23 mouse cellular contexts compared by ENCODE assay signal in genomic region chr2:18558133-18558532, GRCm38 (mm10).
A peak's percentile ranks its signal among the peaks of the same experiment; 100 is the strongest.
DNase-seq lines count a peak whose midpoint lies in the region; ATAC-seq lines count a peak whose summit lies in the region.
"Had no signal": no experiment of that assay in that cellular context is flagged by ENCODE, and none has a peak within 500 bp of the region (broad histone marks: within the 10 kb centered on the region; RNA-seq: fewer than 3 reads in every experiment).

No protein-coding gene starts in this region.

- peak; percentile 75 for ATAC-seq in hindbrain, embryonic 11.5 days (ENCODE audit: low FRiP score)
- ATAC-seq in neural tube, embryonic 12.5 days (ENCODE audit: low FRiP score, low read depth): peak; percentile 68; the same call in 1 of the 2 replicates
- ATAC-seq in intestine, embryonic 16.5 days: no peak
- ATAC-seq: CD4-positive, CD25-positive, alpha-beta regulatory T cell, adult 4 months; forebrain, embryonic 13.5 days; forebrain, embryonic 16.5 days; hindbrain, postnatal 0 days; inflammation-experienced regulatory T-cells, adult 6 months had no signal

- no peak overlapping the region for H3K4me2 ChIP-seq in hindbrain, embryonic 11.5 days (replicated peaks; ENCODE audit: low read depth, low read length)
- H3K4me2 ChIP-seq in neural tube, embryonic 12.5 days (replicated peaks): no peak overlapping the region
- H3K4me2 ChIP-seq in intestine, embryonic 16.5 days (ENCODE audit: low read depth, low read length): no peak overlapping the region
- H3K4me2 ChIP-seq: forebrain, embryonic 13.5 days; heart, embryonic 11.5 days; hindbrain, embryonic 14.5 days had no signal

- no peaks in the 10 kb centered on the region for H3K36me3 ChIP-seq in hindbrain, embryonic 11.5 days (ENCODE audit: control insufficient read depth, insufficient read depth, low read length)
- no peaks in the 10 kb centered on the region for H3K36me3 ChIP-seq in hindbrain, embryonic 10.5 days
- no peaks in the 10 kb centered on the region for H3K36me3 ChIP-seq in neural tube, embryonic 12.5 days
- no peaks in the 10 kb centered on the region for H3K36me3 ChIP-seq in intestine, embryonic 16.5 days (ENCODE audit: control insufficient read depth, insufficient read depth, low read length)
- H3K36me3 ChIP-seq: forebrain, embryonic 10.5 days had no signal

- WGBS in hindbrain, embryonic 11.5 days: 36% methylated on average over 4 of the region's 4 CpGs
- 39% methylated on average over 4 of the region's 4 CpGs for WGBS in hindbrain, embryonic 10.5 days
- 13% methylated on average over 4 of the region's 4 CpGs for WGBS in neural tube, embryonic 12.5 days
- WGBS in intestine, embryonic 16.5 days: 28% methylated on average over 4 of the region's 4 CpGs

- no peak overlapping the region for H3K9ac ChIP-seq in hindbrain, embryonic 11.5 days (ENCODE audit: low read depth, low read length)
- H3K9ac ChIP-seq in neural tube, embryonic 12.5 days: no peak overlapping the region
- H3K9ac ChIP-seq in intestine, embryonic 16.5 days (ENCODE audit: low read depth, low read length): no peak overlapping the region
- H3K9ac ChIP-seq: forebrain, embryonic 13.5 days; hindbrain, embryonic 14.5 days had no signal

- DNase-seq in hindbrain, embryonic 11.5 days (ENCODE audit: low spot score): peak; percentile 17
- no peak for DNase-seq in hindbrain, embryonic 10.5 days (ENCODE audit: low spot score)
- DNase-seq in neural tube, embryonic 10.5 days (ENCODE audit: extremely low spot score, low spot score): no peak
- DNase-seq in forelimb bud, embryonic 11.5 days (ENCODE audit: low read depth, low spot score): peak; percentile 26
- DNase-seq: adrenal gland, adult 2 months; adrenal gland, postnatal 14 days; cerebellum, adult 11-12 months; cerebellum, adult 8-10 months; cerebellum, postnatal 10 days; cerebellum, postnatal 36 days; gastrocnemius, adult 2 months; gastrocnemius, postnatal 14 days; heart, adult 11 months had no signal

- no peak overlapping the region for H3K27ac ChIP-seq in hindbrain, embryonic 11.5 days (ENCODE audit: low read depth, low read length)
- H3K27ac ChIP-seq in hindbrain, embryonic 10.5 days: no peak overlapping the region
- H3K27ac ChIP-seq in neural tube, embryonic 12.5 days: no peak overlapping the region
- H3K27ac ChIP-seq in intestine, embryonic 16.5 days (ENCODE audit: low read length): no peak overlapping the region
- H3K27ac ChIP-seq: forebrain, embryonic 10.5 days; forebrain, embryonic 13.5 days; gastrocnemius, adult 2 months; hindbrain, embryonic 14.5 days; hindbrain, postnatal 0 days had no signal

- H3K27me3 ChIP-seq in hindbrain, embryonic 11.5 days (ENCODE audit: control insufficient read depth, insufficient read depth, low read length): no peaks in the 10 kb centered on the region
- H3K27me3 ChIP-seq in hindbrain, embryonic 10.5 days (ENCODE audit: insufficient read depth, poor library complexity, severe bottlenecking): no peaks in the 10 kb centered on the region
- H3K27me3 ChIP-seq in neural tube, embryonic 12.5 days (replicated peaks): no peaks in the 10 kb centered on the region
- H3K27me3 ChIP-seq in intestine, embryonic 16.5 days (replicated peaks; ENCODE audit: control insufficient read depth, insufficient read depth, low read length): no peaks in the 10 kb centered on the region
- H3K27me3 ChIP-seq: forebrain, embryonic 13.5 days had no signal

- H3K9me3 ChIP-seq in hindbrain, embryonic 11.5 days (ENCODE audit: control insufficient read depth, low read length): no peaks in the 10 kb centered on the region
- H3K9me3 ChIP-seq in hindbrain, embryonic 10.5 days: no peaks in the 10 kb centered on the region
- H3K9me3 ChIP-seq in neural tube, embryonic 12.5 days: no peaks in the 10 kb centered on the region
- H3K9me3 ChIP-seq in intestine, embryonic 16.5 days (ENCODE audit: control insufficient read depth, low read length): no peaks in the 10 kb centered on the region
- H3K9me3 ChIP-seq: forebrain, embryonic 10.5 days; forebrain, embryonic 13.5 days had no signal

- no peak overlapping the region for H3K4me3 ChIP-seq in hindbrain, embryonic 11.5 days (ENCODE audit: low read depth, low read length)
- H3K4me3 ChIP-seq in hindbrain, embryonic 10.5 days: no peak overlapping the region
- H3K4me3 ChIP-seq in neural tube, embryonic 12.5 days: no peak overlapping the region
- H3K4me3 ChIP-seq in intestine, embryonic 16.5 days (ENCODE audit: low read length): no peak overlapping the region
- H3K4me3 ChIP-seq: forebrain, embryonic 10.5 days; forebrain, embryonic 13.5 days; gastrocnemius, adult 2 months had no signal

- no peaks in the 10 kb centered on the region for H3K4me1 ChIP-seq in hindbrain, embryonic 11.5 days (replicated peaks; ENCODE audit: control insufficient read depth, insufficient read depth, low read length)
- H3K4me1 ChIP-seq in hindbrain, embryonic 10.5 days (replicated peaks): peaks cover 8% of the 10 kb centered on the region; the same call in 1 of the 2 replicates
- H3K4me1 ChIP-seq in neural tube, embryonic 12.5 days: no peaks in the 10 kb centered on the region
- H3K4me1 ChIP-seq in intestine, embryonic 16.5 days (ENCODE audit: control insufficient read depth, insufficient read depth, low read length): no peaks in the 10 kb centered on the region
- H3K4me1 ChIP-seq: forebrain, embryonic 10.5 days; forebrain, embryonic 13.5 days had no signal

Comparison
In these comparisons a context has a peak if more than half of its experiments do, and no peak if none do; other contexts are left out.
1. DNase-seq: peak in hindbrain, embryonic 11.5 days (single experiment) and forelimb bud, embryonic 11.5 days (single experiment); none in hindbrain, embryonic 10.5 days (single experiment) and neural tube, embryonic 10.5 days (single experiment).